Mouse (Mus musculus): ENCODE results near the gene Guca2a.
"Not testable (repeated sequence)": the region's sequence is repeated elsewhere in the genome, so short reads cannot be mapped to it uniquely, and the experiment has no call there.

The Guca2a gene

GRCm38 (mm10) chr4:119637176-119637845, at the start of gene Guca2a:
Gene Guca2a, plus strand, starts transcription at chr4:119637704.
- DNase-seq (ENCODE audit: low spot score in 2 of 2) = peak in 1 of 2 experiments; percentile 17

GRCm38 (mm10) chr4:119588037-119588436, 49.5 kb upstream of the Guca2a start:
- DNase-seq (ENCODE audit: low spot score in 2 of 2) = no peak

GRCm38 (mm10) chr4:119589423-119589822, 48.1 kb upstream of the Guca2a start:
- DNase-seq (ENCODE audit: low spot score in 2 of 2) = no peak

GRCm38 (mm10) chr4:119590027-119590426, 47.5 kb upstream of the Guca2a start:
- no peak for DNase-seq (ENCODE audit: low spot score in 2 of 2)

GRCm38 (mm10) chr4:119592479-119592878, 45.0 kb upstream of the Guca2a start:
- no peak for DNase-seq (ENCODE audit: low spot score in 2 of 2)

- DNase-seq (ENCODE audit: low spot score in 2 of 2) = no peak
Observed at GRCm38 (mm10) chr4:119594331-119594730, 43.2 kb upstream of the Guca2a start.

GRCm38 (mm10) chr4:119599605-119600004, 37.9 kb upstream of the Guca2a start:
- DNase-seq (ENCODE audit: low spot score in 2 of 2) = no peak

GRCm38 (mm10) chr4:119609488-119609887, 28.0 kb upstream of the Guca2a start:
- DNase-seq (ENCODE audit: low spot score in 2 of 2) = no peak

GRCm38 (mm10) chr4:119614078-119614477, 23.4 kb upstream of the Guca2a start:
- DNase-seq (ENCODE audit: low spot score in 2 of 2) = no peak

- DNase-seq (ENCODE audit: low spot score in 2 of 2) = no peak
Observed at GRCm38 (mm10) chr4:119614724-119615123, 22.8 kb upstream of the Guca2a start.

- no peak for DNase-seq (ENCODE audit: low spot score in 2 of 2)
Observed at GRCm38 (mm10) chr4:119626081-119626645, 11.3 kb upstream of the Guca2a start.

GRCm38 (mm10) chr4:119626876-119627275, 10.6 kb upstream of the Guca2a start:
- DNase-seq (ENCODE audit: low spot score in 2 of 2) = no peak

GRCm38 (mm10) chr4:119627317-119627716, 10.2 kb upstream of the Guca2a start:
- DNase-seq (ENCODE audit: low spot score in 2 of 2) = no peak

- DNase-seq (ENCODE audit: low spot score in 2 of 2) = not testable (repeated sequence)
Observed at GRCm38 (mm10) chr4:119628363-119628762, 9.1 kb upstream of the Guca2a start.

GRCm38 (mm10) chr4:119631115-119631919, 6.2 kb upstream of the Guca2a start:
- DNase-seq (ENCODE audit: low spot score in 2 of 2) = peak; percentile 75 to 79

- no peak for DNase-seq (ENCODE audit: low spot score in 2 of 2)
Observed at GRCm38 (mm10) chr4:119632721-119633120, 4.8 kb upstream of the Guca2a start.

- DNase-seq (ENCODE audit: low spot score in 2 of 2) = no peak
Observed at GRCm38 (mm10) chr4:119633342-119633741, 4.2 kb upstream of the Guca2a start.

- DNase-seq (ENCODE audit: low spot score in 2 of 2) = no peak
Observed at GRCm38 (mm10) chr4:119633948-119634347, 3.6 kb upstream of the Guca2a start.

- peak in 1 of 2 experiments; percentile 39 for DNase-seq (ENCODE audit: low spot score in 2 of 2)
Observed at GRCm38 (mm10) chr4:119634908-119635660, 2.4 kb upstream of the Guca2a start.

GRCm38 (mm10) chr4:119635686-119636085, 1.8 kb upstream of the Guca2a start:
- DNase-seq (ENCODE audit: low spot score in 2 of 2) = peak in 1 of 2 experiments; percentile 17

- DNase-seq (ENCODE audit: low spot score in 2 of 2) = no peak
Observed at GRCm38 (mm10) chr4:119636731-119637130, 773 bp upstream of the Guca2a start.

- peak in 1 of 2 experiments; percentile 20 for DNase-seq (ENCODE audit: low spot score in 2 of 2)
Observed at GRCm38 (mm10) chr4:119637946-119638345, 442 bp downstream of the Guca2a start.

Data from right cerebral cortex, postnatal 10 days (tissue).